Mouse (Mus musculus) ovary, adult 2 months (tissue): ENCODE results near the gene Wdr11. TPM values are rescaled to one million over a fixed set of nuclear protein-coding genes. Genes with fewer than 3 reads are reported as not detected.

Source experiments
- polyA plus RNA-seq: library from polyadenylated mRNA; depleted of rRNA; stranded (reverse); fragments of >200 nt; gene quantifications from 2 replicates; pipeline ENCODE4 v1.2.3, GENCODE M21; 2012; rRNA removed

Gene Wdr11
- polyA plus RNA-seq, result 16.1 and 25.8 TPM in 2 replicates

GRCm38 (mm10) chr7:129591371-129592131, at the start of gene Wdr11:
Gene Wdr11 (plus strand): TSS chr7:129591863.

